ENCODE assay signal across 24 mouse cellular contexts in the genomic region with DNA sequence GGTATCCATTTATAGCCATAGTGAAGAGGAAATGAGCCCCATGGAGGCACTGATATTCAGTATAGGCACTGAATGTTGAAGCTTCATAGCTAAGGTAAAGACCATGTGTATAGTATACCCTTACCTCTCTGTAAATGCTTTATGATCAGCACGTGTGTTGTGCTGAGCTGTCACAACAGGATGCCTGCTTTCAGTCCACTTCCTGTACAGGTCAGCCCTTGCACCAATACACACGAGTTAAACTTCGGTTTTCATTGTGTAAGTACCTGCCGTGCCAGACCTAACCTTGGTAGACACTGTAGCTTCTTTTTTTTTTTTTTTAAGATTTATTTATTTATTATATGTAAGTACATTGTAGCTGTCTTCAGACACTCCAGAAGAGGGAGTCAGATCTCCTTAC.
"Had no signal": no experiment of that assay in that cellular context is flagged by ENCODE, and none has a peak within 500 bp of the region (broad histone marks: within the 10 kb centered on the region; RNA-seq: fewer than 3 reads in every experiment).

No protein-coding gene starts in this region.

- H3K27me3 ChIP-seq: kidney, embryonic 15.5 days; liver, embryonic 15.5 days; lung, embryonic 15.5 days; megakaryocyte, embryonic 14.5 days; midbrain, embryonic 13.5 days; neural tube, embryonic 13.5 days; stomach, embryonic 15.5 days had no signal

- H3K4me2 ChIP-seq: kidney, embryonic 15.5 days; liver, embryonic 11.5 days; liver, embryonic 15.5 days; lung, embryonic 15.5 days; midbrain, embryonic 13.5 days; neural tube, embryonic 13.5 days; stomach, embryonic 15.5 days had no signal

- H3K9me3 ChIP-seq: kidney, embryonic 15.5 days; liver, embryonic 15.5 days; lung, embryonic 15.5 days; megakaryocyte, embryonic 14.5 days; midbrain, embryonic 10.5 days; midbrain, embryonic 13.5 days; neural tube, embryonic 13.5 days; stomach, embryonic 15.5 days had no signal

- H3K9ac ChIP-seq: kidney, embryonic 15.5 days; liver, embryonic 15.5 days; lung, embryonic 15.5 days; midbrain, embryonic 13.5 days; neural tube, embryonic 13.5 days; stomach, embryonic 15.5 days had no signal

- DNase-seq: kidney, adult 8-10 months; kidney, postnatal 10 days; kidney, postnatal 36 days; left cerebral cortex, postnatal 4 days; lung, adult 18-20 months; lung, postnatal 10 days; lung, postnatal 36 days; retina, postnatal 1 day; right cerebral cortex, postnatal 25 days; spleen, adult 18-20 months; thymus, adult 2 months; thymus, postnatal 14 days; thymus, postnatal 4 days had no signal

- H3K4me3 ChIP-seq: kidney, embryonic 15.5 days; liver, embryonic 15.5 days; lung, embryonic 15.5 days; megakaryocyte, embryonic 14.5 days; midbrain, embryonic 10.5 days; midbrain, embryonic 13.5 days; myocyte; neural tube, embryonic 13.5 days; stomach, embryonic 15.5 days had no signal

- ATAC-seq: midbrain, embryonic 13.5 days; midbrain, embryonic 16.5 days had no signal

- H3K36me3 ChIP-seq: kidney, embryonic 15.5 days; lung, embryonic 15.5 days; midbrain, embryonic 13.5 days; neural tube, embryonic 13.5 days; stomach, embryonic 15.5 days had no signal

- H3K4me1 ChIP-seq: liver, embryonic 15.5 days; lung, embryonic 15.5 days; megakaryocyte, embryonic 14.5 days had no signal

- H3K27ac ChIP-seq: kidney, embryonic 15.5 days; liver, embryonic 15.5 days; lung, embryonic 15.5 days; midbrain, embryonic 10.5 days; midbrain, embryonic 13.5 days; neural tube, embryonic 13.5 days; stomach, embryonic 15.5 days had no signal
